ENCODE assay signal across 12 mouse cellular contexts in genomic region chr13:42987931-42988579, GRCm38 (mm10).
DNase-seq lines count a peak whose midpoint lies in the region; ATAC-seq and TF ChIP-seq lines count a peak whose summit lies in the region.
"Had no signal": no experiment of that assay in that cellular context is flagged by ENCODE, and none has a peak within 500 bp of the region (broad histone marks: within the 10 kb centered on the region; RNA-seq: fewer than 3 reads in every experiment).

No protein-coding gene starts in this region.

- peak; percentile 93 for DNase-seq in hindbrain, postnatal 0 days (ENCODE audit: low spot score)
- DNase-seq in hindbrain, embryonic 10.5 days (ENCODE audit: low spot score) = no peak
- peak; percentile 47 for DNase-seq in urinary bladder, postnatal 14 days (ENCODE audit: low spot score)
- DNase-seq in urinary bladder, postnatal 36 days (ENCODE audit: low spot score in 2 of 2) = no peak

- 47% methylated on average over 5 of the region's 5 CpGs for WGBS in hindbrain, postnatal 0 days
- 82% methylated on average over 5 of the region's 5 CpGs for WGBS in hindbrain, embryonic 10.5 days
- WGBS in forebrain, embryonic 15.5 days = 47% methylated on average over 5 of the region's 5 CpGs
- 73% methylated on average over 5 of the region's 5 CpGs for WGBS in intestine, postnatal 0 days

- peaks cover 11% of the 10 kb centered on the region for H3K4me1 ChIP-seq in hindbrain, postnatal 0 days (ENCODE audit: insufficient read depth, low read length)
- H3K4me1 ChIP-seq in hindbrain, embryonic 10.5 days (replicated peaks) = no peaks in the 10 kb centered on the region
- peaks cover 13% of the 10 kb centered on the region for H3K4me1 ChIP-seq in forebrain, embryonic 15.5 days
- H3K4me1 ChIP-seq in intestine, postnatal 0 days (replicated peaks; ENCODE audit: control insufficient read depth, insufficient read depth, low read length) = no peaks in the 10 kb centered on the region
- H3K4me1 ChIP-seq: embryonic facial prominence, embryonic 15.5 days; megakaryocyte, embryonic 14.5 days had no signal

- H3K9me3 ChIP-seq in hindbrain, postnatal 0 days (ENCODE audit: low read length) = no peaks in the 10 kb centered on the region
- H3K9me3 ChIP-seq in hindbrain, embryonic 10.5 days = no peaks in the 10 kb centered on the region
- H3K9me3 ChIP-seq in forebrain, embryonic 15.5 days = no peaks in the 10 kb centered on the region
- no peaks in the 10 kb centered on the region for H3K9me3 ChIP-seq in intestine, postnatal 0 days (ENCODE audit: control insufficient read depth)
- H3K9me3 ChIP-seq: embryonic facial prominence, embryonic 15.5 days; G1E; intestine, embryonic 15.5 days had no signal

- no peaks in the 10 kb centered on the region for H3K36me3 ChIP-seq in hindbrain, postnatal 0 days (ENCODE audit: insufficient read depth, low read length)
- H3K36me3 ChIP-seq in hindbrain, embryonic 10.5 days = no peaks in the 10 kb centered on the region
- no peaks in the 10 kb centered on the region for H3K36me3 ChIP-seq in forebrain, embryonic 15.5 days
- no peaks in the 10 kb centered on the region for H3K36me3 ChIP-seq in intestine, postnatal 0 days (ENCODE audit: control insufficient read depth, insufficient read depth)
- H3K36me3 ChIP-seq: embryonic facial prominence, embryonic 15.5 days; G1E; intestine, embryonic 15.5 days had no signal

- no peak overlapping the region for H3K4me3 ChIP-seq in hindbrain, postnatal 0 days (ENCODE audit: low read length)
- H3K4me3 ChIP-seq in hindbrain, embryonic 10.5 days = no peak overlapping the region
- H3K4me3 ChIP-seq in forebrain, embryonic 15.5 days = no peak overlapping the region
- no peak overlapping the region for H3K4me3 ChIP-seq in intestine, postnatal 0 days (ENCODE audit: low read depth, low read length)
- H3K4me3 ChIP-seq: embryonic facial prominence, embryonic 15.5 days; intestine, embryonic 15.5 days; megakaryocyte, embryonic 14.5 days had no signal

- H3K27ac ChIP-seq in hindbrain, postnatal 0 days = peak overlapping the region; percentile 58
- no peak overlapping the region for H3K27ac ChIP-seq in hindbrain, embryonic 10.5 days
- peak overlapping the region; percentile 24 for H3K27ac ChIP-seq in forebrain, embryonic 15.5 days (replicated peaks)
- H3K27ac ChIP-seq in intestine, postnatal 0 days (ENCODE audit: low read depth, low read length) = no peak overlapping the region
- H3K27ac ChIP-seq: embryonic facial prominence, embryonic 15.5 days; intestine, embryonic 15.5 days had no signal

- peak; percentile 91 for ATAC-seq in hindbrain, postnatal 0 days
- peak; percentile 77 for ATAC-seq in forebrain, embryonic 15.5 days (replicated peaks)
- ATAC-seq in intestine, postnatal 0 days = no peak
- no peak for ATAC-seq in activated CD4-positive, CD25-positive, alpha-beta regulatory T cell, adult 4 months
- ATAC-seq in megakaryocyte-erythroid progenitor cell, adult 5-6 weeks (replicated peaks; ENCODE audit: low FRiP score, low TSS enrichment, poor library complexity, severe bottlenecking) = no peak
- ATAC-seq: intestine, embryonic 15.5 days had no signal

- H3K4me2 ChIP-seq in hindbrain, postnatal 0 days (ENCODE audit: low read depth, low read length) = no peak overlapping the region
- no peak overlapping the region for H3K4me2 ChIP-seq in forebrain, embryonic 15.5 days (replicated peaks)
- no peak overlapping the region for H3K4me2 ChIP-seq in intestine, postnatal 0 days (replicated peaks; ENCODE audit: low read depth)
- H3K4me2 ChIP-seq: embryonic facial prominence, embryonic 15.5 days; intestine, embryonic 15.5 days had no signal

- no peak overlapping the region for H3K9ac ChIP-seq in hindbrain, postnatal 0 days (replicated peaks; ENCODE audit: low read length)
- H3K9ac ChIP-seq in forebrain, embryonic 15.5 days (replicated peaks) = no peak overlapping the region
- H3K9ac ChIP-seq in intestine, postnatal 0 days (ENCODE audit: low read depth, low read length) = no peak overlapping the region
- H3K9ac ChIP-seq: embryonic facial prominence, embryonic 15.5 days; intestine, embryonic 15.5 days had no signal

- no peaks in the 10 kb centered on the region for H3K27me3 ChIP-seq in hindbrain, postnatal 0 days (ENCODE audit: insufficient read depth, low read length)
- no peaks in the 10 kb centered on the region for H3K27me3 ChIP-seq in hindbrain, embryonic 10.5 days (ENCODE audit: insufficient read depth, poor library complexity, severe bottlenecking)
- no peaks in the 10 kb centered on the region for H3K27me3 ChIP-seq in forebrain, embryonic 15.5 days
- H3K27me3 ChIP-seq in intestine, postnatal 0 days (replicated peaks; ENCODE audit: control insufficient read depth, insufficient read depth, low read length) = no peaks in the 10 kb centered on the region
- H3K27me3 ChIP-seq: embryonic facial prominence, embryonic 15.5 days; intestine, embryonic 15.5 days; megakaryocyte, embryonic 14.5 days had no signal

- no peak for TF ChIP-seq CTCF in hindbrain, postnatal 0 days (IDR thresholded peaks at IDR 0.05; ENCODE audit: low read depth)
- no peak for TF ChIP-seq CTCF in intestine, postnatal 0 days (IDR thresholded peaks at IDR 0.05; ENCODE audit: low read depth)

Comparison
In these comparisons a context has a peak if more than half of its experiments do, and no peak if none do; other contexts are left out.
1. DNase-seq: peak in hindbrain, postnatal 0 days (single experiment) and urinary bladder, postnatal 14 days (single experiment); none in hindbrain, embryonic 10.5 days (single experiment) and urinary bladder, postnatal 36 days (0 of 2).
2. H3K27ac ChIP-seq: peak in hindbrain, postnatal 0 days (single experiment) and forebrain, embryonic 15.5 days (single experiment); none in hindbrain, embryonic 10.5 days (single experiment) and intestine, postnatal 0 days (single experiment).
3. ATAC-seq: peak in hindbrain, postnatal 0 days (single experiment) and forebrain, embryonic 15.5 days (single experiment); none in intestine, postnatal 0 days (single experiment), activated CD4-positive, CD25-positive, alpha-beta regulatory T cell, adult 4 months (single experiment) and megakaryocyte-erythroid progenitor cell, adult 5-6 weeks (single experiment).